Mouse (Mus musculus) megakaryocyte, adult 5-6 weeks (primary cell): ENCODE data around the gene Gm14214. TPM values are rescaled to one million over a fixed set of nuclear protein-coding genes. Genes with fewer than 3 reads are reported as not detected.
A peak's percentile ranks its signal among the peaks of the same experiment; 100 is the strongest.

Source experiments
- ATAC-seq: 2 replicates; pipeline ENCODE4 v1.8.0; 2016; ENCODE audit warnings: mild to moderate bottlenecking, inconsistent platforms; ENCODE audit not compliant: poor library complexity, severe bottlenecking
- total RNA-seq, 2 experiments: library from RNA; stranded (forward) in 1 of 2; stranded (reverse) in 1 of 2; fragments of 153-499, 151-499 nt in 1 of 2; fragments of 221-1000, 200-1000 nt in 1 of 2; gene quantifications; 2 replicates each; pipeline versions ENCODE4 v1.2.3 to v1.2.4; 2015 to 2017

Gene Gm14214
- total RNA-seq, 2 experiments from 2014 or later, result not detected

GRCm38 (mm10) chr2:154776496-154776895, 6.7 kb upstream of the Gm14214 start:
- no peak for ATAC-seq

DNA sequence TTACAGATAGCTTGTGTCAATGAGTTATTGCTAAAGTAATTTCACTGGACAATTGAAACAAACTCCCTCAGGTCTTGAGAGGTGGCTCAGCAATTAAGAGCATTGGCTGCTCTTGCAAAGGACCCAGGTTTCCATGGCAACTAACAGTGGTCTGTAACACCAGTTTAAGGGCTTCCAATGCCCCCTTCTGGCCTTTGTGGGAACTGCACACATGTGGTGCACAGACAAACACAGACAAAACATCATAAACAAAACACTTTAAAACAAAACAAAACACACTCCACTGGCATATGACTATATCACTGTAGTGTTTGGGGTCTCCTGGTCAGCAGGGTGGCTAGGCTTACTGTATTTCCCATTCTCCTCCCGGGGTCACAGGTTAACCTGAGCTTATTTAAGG, 4.2 kb upstream of the Gm14214 start:
- no peak for ATAC-seq

GRCm38 (mm10) chr2:154771604-154772003, 1.8 kb upstream of the Gm14214 start:
- ATAC-seq, result no peak

DNA sequence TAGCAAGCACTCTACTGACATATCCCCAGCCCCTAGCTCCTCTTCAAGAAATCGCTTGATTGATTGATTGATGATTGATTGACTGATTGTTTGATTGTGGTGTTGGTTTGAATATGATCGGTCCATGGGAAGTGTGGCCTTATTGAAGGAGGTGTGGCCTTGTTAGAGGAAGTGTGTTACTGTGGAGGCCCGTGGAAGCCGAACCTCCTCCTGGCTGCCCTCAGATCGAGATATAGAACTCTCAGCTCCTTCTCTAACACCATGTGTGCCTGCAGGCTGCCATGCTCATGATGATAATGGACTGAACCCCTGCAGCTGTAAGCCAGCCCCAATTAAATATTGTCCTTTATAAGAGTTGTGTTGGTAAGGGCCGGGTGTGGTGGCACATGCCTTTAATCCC, 2.8 kb downstream of the Gm14214 start:
- no peak for ATAC-seq

GRCm38 (mm10) chr2:154765554-154766008, 4.2 kb downstream of the Gm14214 start:
- peak; percentile 89 for ATAC-seq

GRCm38 (mm10) chr2:154764828-154765497, 4.9 kb downstream of the Gm14214 start:
- ATAC-seq, result no peak

- ATAC-seq, result no peak
These were observed 6.6 kb downstream of the Gm14214 start for GRCm38 (mm10) chr2:154763226-154763625.

GRCm38 (mm10) chr2:154758454-154758853, 11.4 kb downstream of the Gm14214 start:
- no peak for ATAC-seq

- no peak for ATAC-seq
These were observed 12.1 kb downstream of the Gm14214 start for GRCm38 (mm10) chr2:154757691-154758090.

GRCm38 (mm10) chr2:154755791-154756190, 14.0 kb downstream of the Gm14214 start:
- peak; percentile 54; the same call in 1 of the 2 replicates for ATAC-seq

- ATAC-seq, result no peak
These were observed 15.7 kb downstream of the Gm14214 start for GRCm38 (mm10) chr2:154754068-154754560.

DNA sequence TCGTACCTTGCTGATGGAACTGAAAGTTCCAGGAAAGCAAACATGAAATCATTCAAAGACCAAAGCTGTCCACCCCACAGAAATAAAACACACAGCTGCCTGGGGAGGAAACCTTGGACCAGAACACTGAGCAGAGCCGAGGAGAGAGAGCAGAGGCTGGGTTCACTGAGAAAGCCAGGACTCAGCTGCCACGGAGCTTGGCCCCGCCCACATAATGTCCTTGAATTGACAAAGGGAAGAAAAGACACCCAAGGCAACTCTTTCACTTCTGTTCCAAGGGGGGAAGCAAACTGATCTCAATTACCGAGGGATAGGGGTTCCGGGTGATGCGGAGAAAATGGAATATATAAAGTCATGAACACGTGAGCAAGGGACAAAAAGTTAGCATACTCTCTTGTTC, 17.9 kb downstream of the Gm14214 start:
- ATAC-seq, result peak; percentile 66

DNA sequence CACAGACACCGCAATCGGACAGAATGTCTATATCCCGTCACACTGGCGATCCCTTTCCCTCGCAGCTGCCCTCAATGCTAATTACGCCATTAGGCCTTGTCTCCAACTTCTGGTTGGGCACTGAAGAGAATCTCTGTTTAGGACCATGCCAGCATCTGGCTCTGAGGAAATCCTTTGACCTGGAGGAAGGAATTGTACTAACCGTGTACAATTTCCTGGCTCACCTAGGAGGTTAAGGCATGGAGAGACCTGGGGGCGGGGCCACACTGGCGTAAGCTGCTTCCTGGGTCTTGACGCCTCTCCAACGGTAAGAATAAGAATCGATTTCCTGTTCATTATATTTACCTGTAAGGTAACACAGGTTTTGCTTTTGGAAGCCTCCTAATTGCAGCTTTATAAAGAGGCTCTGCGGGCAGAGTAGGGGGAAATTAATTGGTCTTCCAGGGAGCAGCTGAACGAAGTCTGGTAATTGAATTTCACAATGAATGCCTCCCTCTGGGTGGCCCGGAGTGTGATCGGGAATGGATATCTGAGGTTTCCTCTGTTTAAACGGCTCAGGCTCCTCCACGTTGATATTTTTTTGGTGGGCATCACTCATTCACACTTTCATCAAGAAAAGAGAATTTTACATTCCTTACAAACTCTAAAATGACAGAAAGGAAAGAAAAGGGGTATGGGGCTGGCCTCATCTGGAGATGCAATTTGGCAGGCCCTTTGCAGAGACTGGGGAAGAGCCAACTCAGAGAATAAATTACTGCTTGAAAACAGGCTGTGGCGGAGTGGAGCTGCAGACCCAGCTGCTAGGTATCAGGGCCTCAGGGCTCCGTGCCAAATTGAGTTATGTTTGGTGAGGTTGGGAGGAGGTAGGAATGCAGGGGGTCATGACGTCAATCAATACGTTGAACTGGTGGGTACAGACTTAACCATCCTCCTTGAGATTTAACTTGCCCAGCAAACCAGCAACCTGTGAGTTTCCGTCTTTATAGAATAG, 20.5 kb downstream of the Gm14214 start:
- no peak for ATAC-seq

DNA sequence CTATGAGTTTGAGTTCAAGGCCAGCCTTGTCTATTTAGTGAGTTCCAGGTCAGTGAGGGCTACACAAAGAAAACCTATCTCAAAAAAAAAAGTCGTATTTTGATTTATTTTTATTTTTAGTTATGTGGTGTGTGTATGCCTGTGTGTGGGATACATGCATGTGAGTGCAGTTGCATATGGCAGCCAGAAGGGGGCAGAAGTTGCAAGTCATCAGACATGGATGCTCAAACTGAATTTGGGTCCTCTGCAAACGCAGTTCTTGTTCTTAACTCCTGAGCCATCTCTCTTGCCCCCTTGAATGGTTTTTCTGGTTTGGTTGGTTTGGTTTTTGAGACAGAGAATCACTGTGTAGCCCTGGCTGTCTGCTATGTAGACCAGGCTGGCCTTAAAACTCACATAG, 21.4 kb downstream of the Gm14214 start:
- no peak for ATAC-seq

- ATAC-seq, result no peak
These were observed 25.9 kb downstream of the Gm14214 start for GRCm38 (mm10) chr2:154743915-154744314.

DNA sequence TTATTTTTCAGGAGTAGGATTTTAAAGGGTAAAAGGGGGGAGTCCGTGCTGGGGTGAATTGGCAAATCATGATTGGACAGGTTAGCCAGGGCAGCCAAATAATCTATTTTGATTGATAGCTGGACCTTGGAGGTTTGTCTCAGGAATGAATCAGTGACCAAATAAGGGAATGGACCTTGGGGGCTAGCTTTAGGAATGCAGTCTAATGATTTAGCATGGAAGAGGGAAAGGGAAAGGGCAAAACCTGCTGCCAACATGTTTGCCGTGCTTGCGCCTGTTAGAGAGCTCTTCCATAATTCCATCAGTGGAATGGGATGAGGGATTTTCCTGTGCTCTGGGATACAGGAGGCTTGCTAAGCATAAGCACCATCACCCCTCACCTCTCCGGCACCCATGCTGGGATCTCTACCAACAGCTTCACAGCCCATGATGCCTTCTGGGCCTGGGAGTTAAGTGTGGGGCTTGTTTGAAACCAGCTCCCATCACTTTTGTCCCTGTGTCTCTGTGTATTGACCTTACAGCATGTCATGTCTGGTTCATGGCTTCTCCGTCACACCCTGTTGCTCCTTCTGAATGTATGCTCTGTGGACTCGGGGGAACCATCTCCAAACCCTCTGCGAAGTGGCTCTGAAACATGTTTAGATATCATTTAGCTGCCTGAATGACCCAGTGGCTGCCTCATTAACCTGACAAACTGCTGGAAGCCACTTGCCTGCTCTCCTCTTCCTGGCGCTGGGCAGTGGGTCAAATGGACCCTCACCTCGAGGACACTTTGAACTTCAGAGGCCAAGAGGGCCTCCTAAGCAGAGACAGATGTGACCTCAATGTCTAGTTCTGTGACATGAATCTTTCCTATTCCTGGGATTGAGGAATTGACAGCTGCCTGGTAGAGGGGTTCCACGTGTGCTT, 26.7 kb downstream of the Gm14214 start:
- ATAC-seq, result no peak

GRCm38 (mm10) chr2:154738621-154739020, 31.2 kb downstream of the Gm14214 start:
- no peak for ATAC-seq

DNA sequence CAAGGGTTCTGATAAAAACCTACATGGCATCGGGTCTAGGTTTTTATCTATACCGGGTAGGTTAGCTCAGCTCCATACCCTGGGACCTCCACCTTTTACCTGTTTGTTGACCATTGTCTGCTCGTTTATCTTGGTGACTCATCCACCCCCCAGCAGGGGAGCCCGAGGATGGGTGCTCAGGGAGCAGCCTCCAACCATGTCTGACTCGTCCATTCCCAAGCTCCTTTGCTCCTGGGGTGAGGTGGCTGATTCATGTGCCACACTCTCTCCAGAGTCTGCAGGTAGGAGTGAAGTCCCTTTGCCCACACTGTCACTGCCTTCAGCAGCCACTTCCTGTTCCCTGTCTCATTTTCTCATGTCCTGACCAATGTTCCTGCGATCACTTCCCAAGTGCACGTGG, 33.8 kb downstream of the Gm14214 start:
- no peak for ATAC-seq

GRCm38 (mm10) chr2:154735416-154735815, 34.4 kb downstream of the Gm14214 start:
- ATAC-seq, result no peak

DNA sequence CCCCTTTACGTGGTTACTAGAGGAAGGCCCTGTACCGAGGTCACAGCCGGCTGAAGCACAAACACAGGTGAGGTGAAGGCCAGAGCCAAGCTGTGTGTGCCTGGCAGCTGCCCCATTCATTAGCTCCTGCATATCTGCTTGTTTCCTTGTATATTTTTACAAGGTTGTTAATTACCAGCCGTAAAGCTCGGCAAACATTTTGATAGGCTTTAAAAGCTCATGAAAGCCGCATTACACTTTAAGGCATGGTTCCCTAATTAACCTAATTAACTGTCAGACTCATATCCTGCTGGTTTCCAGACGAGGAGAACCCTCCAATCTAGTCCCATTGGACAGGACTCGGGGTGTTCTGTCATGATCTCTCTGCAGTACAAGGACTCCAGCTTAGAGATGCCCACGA, 34.9 kb downstream of the Gm14214 start:
- no peak for ATAC-seq
